Comparison of ENCODE assay signal across 16 mouse cellular contexts in genomic region chr4:62526256-62526655, GRCm38 (mm10). TPM values are rescaled to one million over a fixed set of nuclear protein-coding genes. Genes with fewer than 3 reads are reported as not detected.
"Had no signal": no experiment of that assay in that cellular context is flagged by ENCODE, and none has a peak within 500 bp of the region (broad histone marks: within the 10 kb centered on the region; RNA-seq: fewer than 3 reads in every experiment).

No protein-coding gene starts in this region.

- H3K27me3 ChIP-seq: midbrain, embryonic 12.5 days; neural tube, embryonic 13.5 days; neural tube, embryonic 15.5 days; stomach, embryonic 15.5 days had no signal

- H3K27ac ChIP-seq: midbrain, embryonic 12.5 days; neural tube, embryonic 13.5 days; neural tube, embryonic 15.5 days; stomach, embryonic 15.5 days; stomach, postnatal 0 days had no signal

- H3K36me3 ChIP-seq: neural tube, embryonic 15.5 days; stomach, embryonic 15.5 days had no signal

- DNase-seq: lung, adult 18-20 months; lung, embryonic 14.5 days; lung, postnatal 10 days; lung, postnatal 4 days; midbrain, embryonic 14.5 days; retina, postnatal 1 day; right cerebral cortex, postnatal 14 days; thymus, adult 2 months; thymus, postnatal 25 days; thymus, postnatal 4 days had no signal

RNA-seq across cellular contexts. Expression of gene 4933430I17Rik, which starts 1.1 kb away (rescaled TPM):
- polyA plus RNA-seq: spleen, adult 2 months had no signal
